Mouse (Mus musculus) brain, embryonic 14.5 days (tissue): Measurements from ENCODE around the gene Lama5. TPM values are rescaled to one million over a fixed set of nuclear protein-coding genes. Genes with fewer than 3 reads are reported as not detected.
A peak's percentile ranks its signal among the peaks of the same experiment; 100 is the strongest.
"Not testable (repeated sequence)": the region's sequence is repeated elsewhere in the genome, so short reads cannot be mapped to it uniquely, and the experiment has no call there.

Experiments
- DNase-seq: peaks from one replicate; pipeline ENCODE4 v3.0.0-alpha.2; 2011; ENCODE audit warnings: low read depth
- CTCF ChIP-seq: fragments of 200-500 bp; IDR thresholded peaks from 2 replicates; pipeline ENCODE4 v1.5.1; 2012; ENCODE audit warnings: inconsistent platforms, mild to moderate bottlenecking, moderate library complexity, borderline replicate concordance; ENCODE audit not compliant: insufficient read depth, insufficient read length; ENCODE audit errors: extremely low read depth
- POLR2A ChIP-seq: fragments of 200-500 bp; IDR thresholded peaks from 2 replicates; pipeline ENCODE4 v1.6.1; 2012; ENCODE audit warnings: mild to moderate bottlenecking, inconsistent platforms, borderline replicate concordance; ENCODE audit not compliant: poor library complexity, insufficient read depth, insufficient read length, severe bottlenecking; ENCODE audit errors: extremely low read depth
- polyA plus RNA-seq: library from polyadenylated mRNA; depleted of rRNA; stranded (reverse); fragments of >200 nt; gene quantifications from 2 replicates; pipeline ENCODE4 v1.2.3, GENCODE M21; 2012

The Lama5 gene
- polyA plus RNA-seq, 1 experiment = 9.5 TPM

- DNase-seq = no peak
- TF ChIP-seq POLR2A (no peak), CTCF (no peak)
Observed at GRCm38 (mm10) chr2:180198782-180199181, 26.9 kb downstream of the Lama5 start.

GRCm38 (mm10) chr2:180197323-180198037 is 28.2 kb downstream of the Lama5 start:
- TF ChIP-seq CTCF = no peak
- TF ChIP-seq POLR2A = no peak
- DNase-seq = peak; percentile 66

GRCm38 (mm10) chr2:180196610-180197322 is 28.9 kb downstream of the Lama5 start:
- no peak for DNase-seq
- TF ChIP-seq POLR2A (no peak), CTCF (no peak)

- no peak for TF ChIP-seq CTCF
- no peak for TF ChIP-seq POLR2A
- DNase-seq = no peak
Observed at GRCm38 (mm10) chr2:180187362-180187761, 38.3 kb downstream of the Lama5 start.

GRCm38 (mm10) chr2:180185686-180186085 is 40.0 kb downstream of the Lama5 start:
- DNase-seq = no peak
- TF ChIP-seq POLR2A (no peak), CTCF (no peak)

GRCm38 (mm10) chr2:180184752-180185109 is 40.9 kb downstream of the Lama5 start:
- DNase-seq = no peak
- TF ChIP-seq POLR2A (no peak), CTCF (no peak)

GRCm38 (mm10) chr2:180184011-180184751 is 41.5 kb downstream of the Lama5 start:
- no peak for DNase-seq
- TF ChIP-seq CTCF (no peak), POLR2A (no peak)

- TF ChIP-seq CTCF (no peak), POLR2A (no peak)
- no peak for DNase-seq
Observed at GRCm38 (mm10) chr2:180181542-180181941, 44.1 kb downstream of the Lama5 start.

- no peak for DNase-seq
- TF ChIP-seq CTCF (no peak), POLR2A (no peak)
Observed at GRCm38 (mm10) chr2:180175725-180176124, 49.9 kb downstream of the Lama5 start.

GRCm38 (mm10) chr2:180174121-180174520 is 51.5 kb downstream of the Lama5 start:
- TF ChIP-seq POLR2A = no peak
- TF ChIP-seq CTCF = no peak
- DNase-seq = no peak

GRCm38 (mm10) chr2:180173711-180174110 is 51.9 kb downstream of the Lama5 start:
- not testable (repeated sequence) for DNase-seq
